Mouse (Mus musculus) cortical plate, adult 2 months (tissue): ENCODE results near the gene Dus1l. TPM values are rescaled to one million over a fixed set of nuclear protein-coding genes. Genes with fewer than 3 reads are reported as not detected.
"Not testable (repeated sequence)": the region's sequence is repeated elsewhere in the genome, so short reads cannot be mapped to it uniquely, and the experiment has no call there.

Source experiments
- H3K27ac ChIP-seq: fragments of 200-500 bp; 2 replicates; pipeline ENCODE4 v1.5.1; 2012; ENCODE audit warnings: low read length, control low read depth, inconsistent platforms; ENCODE audit not compliant: insufficient read depth
- H3K4me1 ChIP-seq: fragments of 200-500 bp; 2 replicates; pipeline ENCODE4 v1.6.1; 2011; ENCODE audit warnings: low read length; ENCODE audit not compliant: control insufficient read depth, insufficient read depth
- H3K4me3 ChIP-seq: fragments of 200-500 bp; 2 replicates; pipeline ENCODE4 v1.5.1; 2011; ENCODE audit warnings: mild to moderate bottlenecking, low read length, control low read depth; ENCODE audit not compliant: insufficient read depth
- CTCF ChIP-seq: fragments of 200-500 bp; IDR thresholded peaks from 2 replicates; pipeline ENCODE4 v1.5.1; 2011; ENCODE audit warnings: mild to moderate bottlenecking, control low read depth, low read length; ENCODE audit not compliant: insufficient read depth; ENCODE audit errors: extremely low read depth
- POLR2A ChIP-seq: fragments of 200-500 bp; IDR thresholded peaks from 2 replicates; pipeline ENCODE4 v1.6.1; 2011; ENCODE audit warnings: mild to moderate bottlenecking, low read length, control low read depth; ENCODE audit not compliant: insufficient read depth; ENCODE audit errors: extremely low read depth
- polyA plus RNA-seq: library from polyadenylated mRNA; depleted of rRNA; stranded (reverse); fragments of >200 nt; gene quantifications from 2 replicates; pipeline ENCODE4 v1.2.3, GENCODE M21; 2012; rRNA removed

Dus1l gene
- polyA plus RNA-seq = 49.8 and 51.3 TPM in 2 replicates

- Histone ChIP-seq H3K4me1 (peaks cover 2% of the 10 kb centered on the region; the same call in 1 of the 2 replicates), H3K27ac (0 out of 2 replicates have a peak within 1 kb of the TSS, but pooled peaks have one; percentile 11), H3K4me3 (peak within 1 kb of the TSS; percentile 93)
- TF ChIP-seq POLR2A = peak; percentile 67
- TF ChIP-seq CTCF = no peak
These were observed at the start of gene Dus1l for GRCm38 (mm10) chr11:120795756-120796613. Dus1l (minus strand) TSS chr11:120796403.

GRCm38 (mm10) chr11:120844329-120844728 lies 48.1 kb upstream of the Dus1l start:
- Histone ChIP-seq H3K4me1 (peaks cover 3% of the 10 kb centered on the region), H3K27ac (no peak overlapping the region), H3K4me3 (no peak overlapping the region)
- TF ChIP-seq CTCF (no peak), POLR2A (no peak)

GRCm38 (mm10) chr11:120833555-120834280 lies 37.5 kb upstream of the Dus1l start:
- no peak overlapping the region for H3K4me3 ChIP-seq
- no peaks in the 10 kb centered on the region for H3K4me1 ChIP-seq
- H3K27ac ChIP-seq = no peak overlapping the region
- TF ChIP-seq POLR2A (no peak), CTCF (no peak)

GRCm38 (mm10) chr11:120832962-120833361 lies 36.8 kb upstream of the Dus1l start:
- not testable (repeated sequence) for H3K27ac ChIP-seq, H3K4me1 ChIP-seq, H3K4me3 ChIP-seq

GRCm38 (mm10) chr11:120831659-120832440 lies 35.6 kb upstream of the Dus1l start:
- TF ChIP-seq CTCF (no peak), POLR2A (no peak)
- no peaks in the 10 kb centered on the region for H3K4me1 ChIP-seq
- no peak overlapping the region for H3K4me3 ChIP-seq

GRCm38 (mm10) chr11:120830686-120831085 lies 34.5 kb upstream of the Dus1l start:
- Histone ChIP-seq H3K4me1 (no peaks in the 10 kb centered on the region), H3K27ac (no peak overlapping the region), H3K4me3 (no peak overlapping the region)
- TF ChIP-seq CTCF (no peak), POLR2A (no peak)

More at GRCm38 (mm10) chr11:120831659-120832440, 35.6 kb upstream of the Dus1l start:
- H3K27ac ChIP-seq = no peak overlapping the region

GRCm38 (mm10) chr11:120829757-120830532 lies 33.7 kb upstream of the Dus1l start:
- no peaks in the 10 kb centered on the region for H3K4me1 ChIP-seq
- H3K4me3 ChIP-seq = no peak overlapping the region
- H3K27ac ChIP-seq = no peak overlapping the region
- TF ChIP-seq CTCF (no peak), POLR2A (no peak)

- Histone ChIP-seq H3K27ac (no peak overlapping the region), H3K4me1 (no peaks in the 10 kb centered on the region), H3K4me3 (no peak overlapping the region)
- no peak for TF ChIP-seq CTCF
- TF ChIP-seq POLR2A = no peak
These were observed 32.2 kb upstream of the Dus1l start for GRCm38 (mm10) chr11:120828416-120828815.
